Mouse (Mus musculus) hindbrain, postnatal 0 days (tissue): ENCODE measurements around the gene Olfr1415. TPM values are rescaled to one million over a fixed set of nuclear protein-coding genes. Genes with fewer than 3 reads are reported as not detected.
"Not testable (repeated sequence)": the region's sequence is repeated elsewhere in the genome, so short reads cannot be mapped to it uniquely, and the experiment has no call there.

Experiments used
- ATAC-seq: fragments of 200-750 bp; cut with Nextera tagmentation; 2 replicates; pipeline ENCODE4 v1.8.0; 2017; ENCODE audit warnings: mild to moderate bottlenecking, moderate TSS enrichment, moderate library complexity
- DNase-seq: peaks from one replicate; pipeline ENCODE4 v3.0.0-alpha.2; 2015; ENCODE audit warnings: low spot score
- H3K27ac ChIP-seq: fragments of 300-500 bp; sonication (generic); 2 replicates; pipeline ENCODE4 v1.5.1; 2014; ENCODE audit warnings: mild to moderate bottlenecking
- H3K27me3 ChIP-seq: fragments of 300-500 bp; sonication (generic); 2 replicates; pipeline ENCODE4 v1.6.1; 2014; ENCODE audit warnings: low read length, mixed read lengths; ENCODE audit not compliant: insufficient read depth
- H3K36me3 ChIP-seq: fragments of 300-500 bp; sonication (generic); 2 replicates; pipeline ENCODE4 v1.6.1; 2014; ENCODE audit warnings: low read length, mixed read lengths; ENCODE audit not compliant: insufficient read depth
- H3K4me1 ChIP-seq: fragments of 300-500 bp; sonication (generic); 2 replicates; pipeline ENCODE4 v1.6.1; 2014; ENCODE audit warnings: antibody characterized with exemption, low read length, mixed read lengths; ENCODE audit not compliant: insufficient read depth
- H3K4me2 ChIP-seq: fragments of 300-500 bp; sonication (generic); 2 replicates; pipeline ENCODE4 v1.6.1; 2014; ENCODE audit warnings: low read depth, mild to moderate bottlenecking, low read length, moderate library complexity, mixed read lengths
- H3K4me3 ChIP-seq: fragments of 300-500 bp; sonication (generic); 2 replicates; pipeline ENCODE4 v1.5.1; 2014; ENCODE audit warnings: low read length
- H3K9ac ChIP-seq: fragments of 300-500 bp; sonication (generic); replicated peaks from 2 replicates; pipeline ENCODE4 v1.6.1; 2014; ENCODE audit warnings: mild to moderate bottlenecking, low read length, moderate library complexity, mixed read lengths
- H3K9me3 ChIP-seq: fragments of 300-500 bp; sonication (generic); 2 replicates; pipeline ENCODE4 v1.6.1; 2016; ENCODE audit warnings: low read length, mixed read lengths
- CTCF ChIP-seq: IDR thresholded peaks from 2 replicates; pipeline ENCODE4 v1.5.1; 2016; ENCODE audit warnings: antibody characterized with exemption, control low read depth, low read depth
- WGBS: fragments of 180-500 bp; shearing (Covaris S2); extraction: QIAGEN DNeasy Blood & Tissue Kit; methylation state at CpG from one replicate; pipeline ENCODE4 v1.1.7; 2014; 5-methylcytosine and 5-hydroxymethylcytosine counted together
- polyA plus RNA-seq: library from polyadenylated mRNA; unstranded; fragments of >200 nt; fragmentation: Nextera tagmentation; extraction: Ambion mirVana; gene quantifications from 2 replicates; pipeline ENCODE4 v1.2.1, GENCODE M21; 2015
- total RNA-seq: library from RNA; depleted of rRNA; stranded (reverse); fragments of >200 nt; gene quantifications from 2 replicates; pipeline ENCODE4 v1.2.3, GENCODE M21; 2014

The Olfr1415 gene
- total and polyA plus RNA-seq, 2 experiments from 2014 or later = not detected

- no peak for TF ChIP-seq CTCF
- Histone ChIP-seq H3K27ac (no peak overlapping the region), H3K4me1 (no peaks in the 10 kb centered on the region), H3K4me3 (no peak overlapping the region), H3K36me3 (no peaks in the 10 kb centered on the region), H3K4me2 (no peak overlapping the region), H3K9ac (no peak overlapping the region), H3K27me3 (no peaks in the 10 kb centered on the region), H3K9me3 (no peaks in the 10 kb centered on the region)
- DNase-seq (no peak), ATAC-seq (no peak)
- 88% methylated on average over 11 of the region's 11 CpGs for WGBS
Measured at GRCm38 (mm10) chr1:92515390-92515789, 19.5 kb upstream of the Olfr1415 start.

- H3K4me3 ChIP-seq, H3K36me3 ChIP-seq, H3K9me3 ChIP-seq, ATAC-seq, H3K4me2 ChIP-seq, H3K27me3 ChIP-seq, H3K4me1 ChIP-seq, H3K9ac ChIP-seq, DNase-seq, H3K27ac ChIP-seq: not testable (repeated sequence)
- 84% methylated on average over 4 of the region's 5 CpGs for WGBS
Measured at GRCm38 (mm10) chr1:92511646-92512045, 15.7 kb upstream of the Olfr1415 start.

GRCm38 (mm10) chr1:92485013-92485412 lies 10.9 kb downstream of the Olfr1415 start, which contains the start of gene Olfr1416:
TSS of gene Olfr1416 (minus strand) at chr1:92485113.
- Histone ChIP-seq H3K4me2 (no peak within 1 kb of the TSS), H3K27me3 (no peaks in the 10 kb centered on the region), H3K4me3 (no peak within 1 kb of the TSS), H3K9ac (no peak within 1 kb of the TSS), H3K27ac (no peak within 1 kb of the TSS), H3K36me3 (no peaks in the 10 kb centered on the region), H3K4me1 (no peaks in the 10 kb centered on the region), H3K9me3 (no peaks in the 10 kb centered on the region)
- DNase-seq (no peak), ATAC-seq (no peak)
- TF ChIP-seq CTCF = no peak

GRCm38 (mm10) chr1:92474066-92474578 lies 21.8 kb downstream of the Olfr1415 start:
- no peak for TF ChIP-seq CTCF
- peak; percentile 17 for DNase-seq
- Histone ChIP-seq H3K4me2 (peak overlapping the region; percentile 97), H3K4me1 (peaks cover 5% of the 10 kb centered on the region; the same call in 1 of the 2 replicates), H3K36me3 (peaks cover 19% of the 10 kb centered on the region; the same call in 1 of the 2 replicates), H3K4me3 (peak overlapping the region; percentile 75), H3K27ac (peak overlapping the region; percentile 54; the same call in 1 of the 2 replicates), H3K9ac (peak overlapping the region; percentile 93), H3K27me3 (no peaks in the 10 kb centered on the region), H3K9me3 (no peaks in the 10 kb centered on the region)
- ATAC-seq = peak; percentile 79
- 6% methylated on average over 10 of the region's 10 CpGs for WGBS

- Histone ChIP-seq H3K4me3 (peak within 1 kb of the TSS; percentile 75), H3K4me2 (peak within 1 kb of the TSS; percentile 97), H3K9me3 (no peaks in the 10 kb centered on the region), H3K36me3 (peaks cover 26% of the 10 kb centered on the region; the same call in 1 of the 2 replicates), H3K4me1 (peaks cover 5% of the 10 kb centered on the region; the same call in 1 of the 2 replicates), H3K27me3 (no peaks in the 10 kb centered on the region), H3K27ac (peak within 1 kb of the TSS; percentile 72), H3K9ac (peak within 1 kb of the TSS; percentile 93)
- ATAC-seq = peak; percentile 96
- no peak for TF ChIP-seq CTCF
- peak; percentile 94 for DNase-seq
- WGBS = under 1% methylated on average over 67 of the region's 67 CpGs
Measured at GRCm38 (mm10) chr1:92473165-92474041, 22.5 kb downstream of the Olfr1415 start, which contains the start of gene Ndufa10. TSS of gene Ndufa10 (minus strand) at chr1:92473860.

DNA sequence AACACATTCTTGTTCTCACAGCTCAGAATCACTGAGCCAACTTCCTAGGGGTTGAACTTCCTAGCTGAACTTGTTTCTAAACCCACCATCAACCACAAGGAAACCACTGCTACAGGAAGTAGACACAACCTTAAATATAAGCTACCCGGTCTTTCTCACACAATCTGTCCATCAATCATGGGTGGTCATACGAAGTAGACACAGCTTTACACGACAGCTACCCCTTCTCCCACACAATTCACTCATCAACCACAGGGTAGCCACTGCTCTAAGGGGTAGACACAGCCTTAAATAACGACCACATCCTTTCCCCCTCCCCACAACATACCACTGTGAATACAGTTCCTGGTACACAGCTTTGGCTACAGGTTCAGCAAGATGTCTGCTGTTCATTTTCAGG lies 27.0 kb downstream of the Olfr1415 start:
- H3K36me3 ChIP-seq = peaks cover 60% of the 10 kb centered on the region
- ATAC-seq = no peak
- DNase-seq = no peak
- H3K4me3 ChIP-seq = no peak overlapping the region
- no peaks in the 10 kb centered on the region for H3K9me3 ChIP-seq
- no peak overlapping the region for H3K9ac ChIP-seq
- TF ChIP-seq CTCF = no peak
- no peaks in the 10 kb centered on the region; the same call in 1 of the 2 replicates for H3K4me1 ChIP-seq
- H3K27me3 ChIP-seq = no peaks in the 10 kb centered on the region
- 91% methylated on average over 4 of the region's 4 CpGs for WGBS
- no peak overlapping the region for H3K27ac ChIP-seq
- no peak overlapping the region for H3K4me2 ChIP-seq
